Mouse (Mus musculus) cerebellum, adult (tissue): ENCODE results near the gene Anxa11.
A peak's percentile ranks its signal among the peaks of the same experiment; 100 is the strongest.
"Not testable (repeated sequence)": the region's sequence is repeated elsewhere in the genome, so short reads cannot be mapped to it uniquely, and the experiment has no call there.

Source experiments
- ATAC-seq: cut with Nextera tagmentation; 2 replicates; pipeline ENCODE4 v1.9.2; 2017; ENCODE audit warnings: mild to moderate bottlenecking, moderate library complexity, mixed read lengths; ENCODE audit not compliant: insufficient number of reproducible peaks, low FRiP score, low TSS enrichment

Anxa11 gene

DNA sequence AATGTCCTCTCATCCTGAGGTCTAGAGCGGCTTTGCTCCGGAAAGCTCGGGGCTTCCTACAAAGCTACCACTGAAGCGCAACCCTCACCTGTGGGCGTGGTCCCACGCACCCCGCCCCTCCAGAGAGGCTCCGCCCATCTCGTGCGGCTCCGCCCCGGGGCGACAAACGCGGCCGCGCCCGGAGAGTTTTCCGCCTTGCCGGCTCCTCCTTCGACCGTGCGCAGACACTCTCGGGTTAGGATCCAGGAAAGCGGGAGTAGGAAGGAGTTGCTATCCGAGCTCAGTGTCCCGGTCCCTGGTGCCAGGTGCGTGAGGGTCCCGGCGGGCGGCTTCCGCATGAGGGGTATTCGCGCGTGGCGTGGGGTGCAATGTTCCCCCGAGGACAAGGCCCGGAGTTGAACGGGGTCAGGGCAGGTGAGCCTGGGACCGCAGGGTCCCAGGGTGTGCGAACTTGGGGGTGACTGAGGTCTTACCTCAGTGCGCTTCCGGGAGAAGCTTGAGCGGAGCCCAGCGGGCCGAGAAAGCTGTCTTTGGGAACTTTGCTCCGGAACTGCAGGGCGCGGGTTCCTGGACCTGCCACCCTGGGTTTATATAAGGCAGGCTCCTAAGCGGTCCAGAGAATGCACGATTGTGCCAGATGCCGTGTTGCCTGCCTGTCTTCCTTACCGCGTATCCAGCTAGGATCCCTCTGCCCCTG lies at the start of gene Anxa11:
TSS of gene Anxa11 (plus strand) at position 166 of the 697 bp plus-strand sequence.
- ATAC-seq = peak; percentile 67; the same call in 1 of the 2 replicates

DNA sequence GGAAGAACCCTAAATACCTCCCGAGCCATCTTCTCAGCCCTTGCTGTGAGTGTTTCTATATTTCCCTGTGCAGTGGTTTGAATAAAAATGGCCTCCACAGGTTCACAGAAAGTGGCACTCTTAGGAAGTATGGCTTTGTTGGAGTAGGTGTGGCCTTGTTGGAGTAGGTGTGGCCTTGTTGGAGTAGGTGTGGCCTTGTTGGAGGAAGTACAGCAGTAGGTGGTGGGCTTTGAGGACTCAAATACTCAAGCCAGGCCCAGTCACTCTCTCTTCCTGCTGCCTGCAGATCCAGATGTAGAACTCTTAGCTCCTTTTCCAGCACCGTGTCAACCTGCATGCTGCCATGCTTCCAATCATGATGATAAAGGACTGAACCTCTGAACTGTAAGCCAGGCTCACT lies 47.6 kb upstream of the Anxa11 start:
- no peak for ATAC-seq

DNA sequence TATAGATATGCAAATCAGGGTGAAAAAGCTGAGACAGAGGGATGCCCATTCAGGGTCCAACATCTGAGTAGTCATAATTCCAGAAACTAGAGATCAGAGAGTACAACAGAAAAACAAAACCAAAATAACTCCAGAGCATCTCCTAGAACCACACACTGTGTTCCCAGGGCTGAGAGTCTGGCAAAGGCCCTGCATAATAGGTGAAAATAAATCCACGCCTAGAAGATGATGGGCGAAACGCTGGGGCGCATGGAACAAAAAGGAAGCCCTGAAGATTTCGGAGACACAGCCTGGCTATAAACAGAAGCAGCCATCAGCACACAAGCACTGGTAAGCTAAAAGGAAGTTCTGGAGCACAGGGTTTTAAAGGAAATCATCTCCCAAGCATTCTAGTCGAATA lies 46.9 kb upstream of the Anxa11 start:
- no peak for ATAC-seq

DNA sequence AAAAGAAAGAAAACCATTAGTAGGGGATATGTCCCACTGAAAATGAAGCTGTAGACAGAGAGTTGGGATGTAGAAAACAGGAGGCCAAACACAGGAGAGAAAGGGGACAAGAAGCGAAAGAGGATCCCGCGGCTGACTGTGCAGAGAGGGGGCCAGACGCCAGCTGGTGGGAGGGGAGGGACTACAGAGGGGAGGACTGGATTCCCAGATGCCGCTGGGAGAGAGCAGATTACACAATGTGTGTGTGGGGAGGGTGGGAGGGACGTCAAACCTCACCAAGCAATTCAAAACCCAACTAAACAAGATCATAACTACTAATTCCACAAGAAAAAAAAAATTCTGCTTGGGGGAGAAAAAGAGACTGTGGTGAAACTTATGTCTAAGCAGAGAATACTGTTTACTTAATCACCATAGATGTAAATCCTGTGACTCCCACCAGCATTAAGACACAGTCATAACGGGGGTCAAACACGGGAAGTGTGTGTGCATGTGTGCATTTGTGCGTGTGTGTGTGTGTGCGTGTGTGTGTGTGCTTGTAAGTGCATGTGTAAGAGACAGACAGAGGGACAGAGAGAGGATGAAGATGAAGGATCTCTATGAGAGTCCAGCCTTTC lies 46.3 kb upstream of the Anxa11 start:
- no peak for ATAC-seq

DNA sequence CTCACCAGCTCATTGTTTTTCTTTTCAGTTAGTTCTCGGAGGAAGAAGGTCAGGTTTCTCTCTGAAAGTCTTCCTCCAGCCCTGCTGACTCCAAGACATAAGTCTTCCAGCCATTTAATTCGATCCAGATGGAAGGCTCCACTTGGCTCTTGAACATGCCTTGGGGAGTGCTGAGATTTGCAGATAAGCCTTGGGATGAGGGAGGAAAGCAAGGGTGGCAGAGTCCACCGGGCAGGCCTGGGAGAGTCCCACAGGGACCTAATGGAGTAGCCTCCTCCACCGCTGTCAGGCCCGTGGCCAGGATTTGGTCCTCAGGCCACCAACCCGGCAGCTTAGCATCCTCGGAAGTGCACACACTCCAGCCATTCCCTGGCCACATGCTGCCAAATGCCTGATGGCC lies 45.3 kb upstream of the Anxa11 start:
- ATAC-seq = no peak

DNA sequence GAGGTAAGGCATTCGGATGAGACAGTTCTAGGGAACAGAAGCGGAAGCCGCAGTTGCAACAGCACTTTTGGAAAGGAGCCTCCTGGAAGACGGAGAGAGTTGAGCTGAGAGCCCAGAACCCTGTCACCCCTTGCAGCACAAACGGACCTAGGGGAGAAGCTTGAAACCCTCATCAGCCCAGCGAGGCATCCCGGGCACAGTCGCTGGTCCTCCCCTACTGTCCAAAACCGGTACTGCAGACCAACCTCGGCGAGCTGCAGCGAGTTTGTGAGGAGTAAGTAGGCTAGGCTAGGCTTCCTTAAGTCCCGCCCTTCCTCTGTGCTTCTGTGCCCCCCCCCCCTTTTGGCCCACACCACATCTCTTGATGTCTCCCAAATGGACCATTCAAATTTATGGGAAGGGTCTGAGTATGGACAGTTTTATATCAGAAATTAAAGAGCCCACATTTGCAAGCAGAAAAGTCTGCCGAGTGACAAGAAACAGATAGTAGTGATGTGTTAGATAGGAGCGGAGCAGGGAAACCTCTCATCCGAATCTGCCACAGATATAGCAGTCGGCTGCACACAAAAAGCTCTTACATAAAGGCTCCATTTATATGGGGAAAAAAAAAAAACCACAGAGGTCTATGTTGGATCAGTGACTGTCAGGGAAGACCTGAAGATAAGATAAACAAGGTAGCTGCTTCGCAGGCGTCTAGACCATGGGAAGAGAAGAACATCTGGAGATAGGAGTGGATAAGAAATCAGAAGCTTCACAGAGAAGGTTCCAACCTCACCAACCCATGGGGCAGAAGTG lies 41.6 kb upstream of the Anxa11 start:
- ATAC-seq = peak; percentile 75

DNA sequence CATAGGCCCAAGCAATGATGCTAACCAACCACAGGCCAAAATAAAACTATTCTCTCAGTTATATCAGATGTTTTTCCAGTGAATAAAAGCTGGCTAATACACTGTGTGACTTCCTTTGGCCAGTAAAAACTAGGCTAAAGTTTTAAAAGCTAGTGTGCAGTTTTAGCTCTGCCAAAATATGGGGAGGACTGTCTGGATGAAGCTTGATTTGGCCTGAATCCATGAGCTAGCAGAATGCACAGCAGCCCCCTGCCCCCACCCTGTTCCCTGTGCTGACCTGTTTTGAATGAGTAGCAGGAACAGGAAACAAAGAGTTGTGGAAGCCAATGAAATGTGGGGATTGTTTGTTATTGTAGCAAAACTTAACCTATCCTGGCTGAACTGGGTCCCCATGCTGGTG lies 39.4 kb upstream of the Anxa11 start:
- ATAC-seq = no peak

DNA sequence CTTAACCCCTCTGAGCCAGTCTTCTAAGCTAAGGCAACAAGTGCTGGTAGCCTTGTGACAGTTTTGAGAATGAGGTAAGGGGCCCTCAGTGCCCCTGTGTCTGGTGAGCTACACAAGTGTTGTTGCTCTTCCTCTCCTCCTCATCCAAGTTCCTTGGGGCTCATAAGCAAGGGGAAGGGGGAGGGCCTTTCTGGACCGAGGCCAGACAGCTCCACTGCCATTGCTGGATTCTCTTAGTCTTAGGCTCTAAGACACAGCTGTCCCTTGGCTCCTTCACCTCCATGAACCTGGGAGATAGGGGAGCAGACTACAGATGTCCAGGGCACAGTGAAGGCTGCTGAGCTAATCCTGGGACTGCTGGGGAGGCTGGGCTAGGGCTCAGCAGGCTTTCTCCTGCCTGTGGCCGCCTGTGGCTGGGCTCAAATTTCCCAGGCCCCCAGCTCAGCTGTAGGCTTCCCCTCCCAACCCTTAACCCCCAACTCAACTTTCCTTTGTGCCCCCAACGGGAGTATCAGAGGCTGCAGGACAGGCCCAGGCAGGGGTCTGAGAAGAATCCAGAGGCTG lies 38.6 kb upstream of the Anxa11 start:
- no peak for ATAC-seq

DNA sequence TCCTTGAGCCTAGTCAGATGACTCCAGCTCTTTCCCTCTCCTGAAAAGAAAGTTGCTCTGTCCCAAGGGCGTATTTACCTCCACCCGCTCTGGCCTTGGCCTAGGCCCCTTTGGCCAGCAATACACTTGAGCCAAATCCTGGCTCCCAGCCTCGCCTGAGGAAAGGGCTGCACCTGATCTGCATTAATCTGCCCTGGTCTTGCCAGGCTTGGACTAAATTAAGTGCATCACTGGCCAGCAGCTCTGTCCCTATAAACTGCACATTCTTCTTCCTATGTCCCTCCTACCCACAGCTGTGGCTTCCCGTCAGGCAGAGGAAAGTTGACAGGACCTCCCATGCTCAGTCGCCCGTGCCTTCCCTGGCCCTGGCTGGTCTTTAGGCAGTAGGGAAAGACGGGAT lies 36.1 kb upstream of the Anxa11 start:
- no peak for ATAC-seq

DNA sequence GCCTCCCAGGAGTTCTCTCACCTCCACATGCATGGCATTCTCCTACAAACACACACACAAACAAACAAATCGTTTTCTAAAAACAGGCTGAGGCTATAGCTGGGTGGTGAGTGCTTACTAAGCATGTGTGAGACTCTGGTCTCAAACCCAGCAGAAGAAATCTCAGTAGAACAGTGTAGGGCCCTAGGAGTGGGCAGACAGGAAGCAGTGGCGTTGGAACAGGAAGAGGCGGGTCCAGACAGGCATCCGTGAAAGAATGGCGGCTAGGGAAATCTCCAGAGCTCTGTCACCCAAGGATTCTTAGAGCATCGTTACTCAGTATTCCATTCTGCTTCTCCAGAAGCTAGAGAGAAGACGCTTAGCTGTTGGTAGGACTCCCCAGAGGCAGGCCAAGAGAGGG lies 35.4 kb upstream of the Anxa11 start:
- no peak for ATAC-seq

DNA sequence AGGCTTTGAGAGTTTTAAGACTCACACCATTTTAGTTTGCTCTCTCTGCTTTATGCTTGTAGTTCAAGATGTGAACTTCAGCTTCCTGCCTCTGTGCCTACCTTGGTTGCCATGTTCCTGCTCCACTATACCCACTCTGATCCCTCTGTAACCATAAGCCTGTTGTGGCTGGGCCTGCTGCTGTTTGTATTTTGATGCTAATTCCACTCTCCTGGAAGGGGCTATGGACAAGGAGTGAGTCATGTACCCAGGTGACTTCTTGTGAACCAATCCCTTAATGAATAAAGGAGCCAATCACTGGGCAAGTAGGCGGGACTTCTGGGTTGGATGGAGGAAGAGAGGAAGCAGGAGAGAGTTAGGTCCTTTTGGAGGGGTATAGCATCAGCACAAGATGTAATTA lies 30.9 kb upstream of the Anxa11 start:
- not testable (repeated sequence) for ATAC-seq

DNA sequence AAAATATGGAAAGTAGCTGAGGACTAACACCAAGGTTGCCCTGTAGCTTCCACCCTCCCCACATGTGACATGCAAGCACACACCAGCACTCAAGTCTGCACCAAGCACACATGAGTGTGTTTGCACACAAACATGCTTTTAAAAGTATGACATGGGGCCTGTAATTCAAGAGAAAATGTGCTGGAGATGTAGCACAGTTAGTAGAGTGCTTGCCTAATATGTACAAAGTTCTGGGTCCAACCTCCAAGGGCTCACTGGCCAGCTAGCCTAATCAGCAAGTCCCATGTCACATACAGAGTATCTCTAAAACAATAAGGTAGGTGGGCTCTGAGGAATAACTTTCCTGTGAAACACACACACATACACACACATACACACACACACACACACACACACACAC lies 27.8 kb upstream of the Anxa11 start:
- ATAC-seq = no peak

DNA sequence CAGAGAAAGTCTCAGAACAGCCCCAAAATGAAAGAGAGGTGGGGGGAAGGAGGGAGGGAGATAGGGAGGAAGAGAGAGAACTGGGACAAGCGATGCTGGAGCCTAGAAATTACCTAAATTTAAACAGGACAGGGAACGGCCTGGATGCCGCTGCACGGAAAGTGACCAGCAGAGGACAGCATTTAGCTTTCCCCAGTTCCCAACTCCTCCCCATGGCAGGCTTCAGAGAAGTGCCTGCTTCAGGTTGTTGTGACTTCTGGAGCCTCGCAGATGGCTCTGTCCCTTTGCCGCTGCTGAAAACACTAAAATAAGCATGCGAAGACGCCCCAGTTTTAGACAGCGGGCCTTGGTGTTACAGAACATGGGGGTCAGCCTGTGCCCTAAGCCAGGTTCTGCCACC lies 25.5 kb upstream of the Anxa11 start:
- peak; percentile 87 for ATAC-seq

DNA sequence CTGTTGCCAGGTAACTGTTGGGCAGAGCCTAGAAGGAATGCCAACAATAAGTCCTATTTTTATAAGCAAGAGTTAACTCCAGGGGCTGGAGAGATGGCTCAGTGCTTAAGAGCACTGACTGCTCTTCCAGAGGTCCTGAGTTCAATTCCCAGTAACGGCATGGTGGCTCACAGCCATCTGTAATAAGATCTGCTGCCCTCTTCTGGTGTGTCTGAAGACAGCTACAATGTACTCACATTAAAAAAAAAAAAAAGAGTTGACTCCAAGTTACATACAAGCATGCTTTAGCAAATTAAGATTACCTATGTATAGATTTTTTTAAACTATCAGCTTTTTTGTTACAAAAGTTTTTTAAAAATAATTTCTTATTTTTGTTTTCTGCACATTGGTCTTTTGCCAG lies 19.4 kb upstream of the Anxa11 start:
- no peak for ATAC-seq

DNA sequence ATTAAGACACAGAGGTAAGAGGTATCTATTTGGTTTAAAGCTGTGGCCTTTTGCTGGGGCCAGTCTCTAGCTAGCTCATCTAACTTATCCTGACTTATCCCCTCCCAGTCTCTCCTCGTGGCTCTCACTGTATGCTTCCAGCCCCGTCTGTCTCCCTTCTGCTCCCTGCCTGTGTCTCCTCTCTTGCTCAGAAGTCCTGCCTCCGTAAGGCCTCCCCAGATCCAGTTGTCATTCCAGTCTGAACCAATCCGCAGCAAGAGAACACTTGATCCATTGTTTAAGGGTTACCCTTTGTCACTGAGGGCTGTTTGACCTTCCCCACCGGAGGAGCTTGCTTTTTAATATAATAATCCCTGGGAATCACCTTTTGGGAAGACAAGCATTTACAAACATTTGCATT lies 17.0 kb upstream of the Anxa11 start:
- ATAC-seq = no peak

DNA sequence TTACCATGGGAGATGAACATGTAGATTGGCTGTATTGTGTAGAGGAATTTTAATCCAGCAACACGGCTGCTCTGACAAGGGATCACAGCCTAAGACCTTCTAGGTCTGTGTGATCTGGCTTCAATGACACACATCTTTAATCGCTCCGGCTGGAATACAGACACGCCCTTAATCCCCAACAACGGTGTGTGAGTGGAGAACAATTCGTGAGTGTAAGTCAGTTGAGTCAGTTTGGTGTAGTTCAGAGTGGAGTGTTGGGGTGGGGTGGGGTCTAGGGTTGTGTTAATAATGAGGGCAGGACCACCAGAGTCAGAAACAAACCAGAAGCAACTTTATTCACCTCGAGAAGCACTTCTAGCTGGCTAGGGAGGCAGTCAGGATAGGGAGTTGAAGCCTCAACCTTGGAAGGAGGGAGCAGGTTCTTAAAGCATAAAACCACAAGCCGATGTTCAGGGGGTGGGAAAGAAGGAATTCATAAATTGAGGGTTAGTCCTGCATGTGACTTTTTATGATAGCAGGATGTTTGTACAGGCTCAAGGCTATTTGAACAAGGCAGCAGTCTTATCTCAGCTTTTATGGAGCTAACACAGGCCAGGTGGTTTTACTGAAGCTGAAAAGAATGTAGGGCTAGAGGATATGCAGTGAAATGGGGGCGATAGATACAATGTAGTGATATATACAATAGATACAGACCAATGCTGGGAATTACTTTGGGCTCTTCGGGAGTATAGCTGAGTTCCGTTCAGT lies 15.9 kb upstream of the Anxa11 start:
- ATAC-seq = no peak

DNA sequence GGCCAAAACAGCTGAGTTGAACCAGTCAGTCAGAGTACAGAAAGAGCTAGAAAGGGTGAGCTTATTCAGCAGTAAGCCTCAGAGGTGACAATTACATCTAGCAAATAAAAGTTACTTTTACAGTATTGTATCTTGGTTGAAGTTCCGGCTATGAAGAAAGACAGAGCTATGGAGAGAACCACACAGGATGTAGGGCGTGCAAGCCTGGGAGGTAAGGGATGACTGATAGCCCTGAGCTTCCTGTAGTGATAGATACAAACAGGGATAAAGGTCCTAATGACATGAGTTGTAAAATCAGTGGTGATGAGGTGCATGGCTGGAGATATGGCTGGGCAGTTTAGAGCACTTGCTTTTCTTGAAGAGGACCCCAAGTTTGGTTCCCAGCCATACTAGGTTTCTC lies 15.1 kb upstream of the Anxa11 start:
- no peak for ATAC-seq

DNA sequence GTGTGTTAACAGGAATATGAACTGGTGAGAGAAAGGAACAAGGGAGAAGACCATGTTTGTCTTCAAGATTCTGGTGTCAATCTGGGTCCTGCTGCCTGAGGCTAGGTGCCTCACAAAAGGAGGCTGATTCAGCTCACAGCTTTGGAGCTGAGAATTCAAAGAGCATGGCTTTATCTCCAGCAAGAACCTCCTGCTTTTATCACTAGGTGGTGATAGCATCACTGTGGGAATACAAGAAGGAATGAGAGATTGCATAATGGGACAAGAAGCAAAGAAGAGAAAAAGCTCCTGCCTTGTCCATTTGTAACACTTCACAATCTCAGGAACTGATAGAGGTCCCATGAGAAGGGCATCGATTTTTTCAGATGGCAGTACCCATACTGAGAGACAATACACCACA lies 10.6 kb upstream of the Anxa11 start:
- no peak for ATAC-seq

DNA sequence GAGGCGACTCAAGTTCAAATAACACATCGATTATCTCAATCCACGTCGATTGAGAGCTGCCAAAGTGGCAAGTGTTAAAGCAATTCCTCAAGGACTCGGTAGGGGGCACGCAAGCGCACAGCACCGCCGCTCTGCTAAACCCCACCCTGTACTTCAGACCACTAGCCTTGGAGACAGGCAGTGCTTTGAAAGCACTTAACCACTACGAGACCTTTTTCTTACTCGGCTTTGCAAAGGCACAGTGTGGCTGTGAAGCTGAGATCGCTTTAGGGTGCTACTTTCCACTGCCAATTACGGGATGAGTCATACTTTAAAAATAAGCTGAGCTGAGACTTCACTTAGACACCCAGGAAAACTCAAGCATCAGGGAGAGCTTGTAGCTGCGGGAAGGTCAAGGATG lies 9.7 kb upstream of the Anxa11 start:
- ATAC-seq = peak; percentile 74

DNA sequence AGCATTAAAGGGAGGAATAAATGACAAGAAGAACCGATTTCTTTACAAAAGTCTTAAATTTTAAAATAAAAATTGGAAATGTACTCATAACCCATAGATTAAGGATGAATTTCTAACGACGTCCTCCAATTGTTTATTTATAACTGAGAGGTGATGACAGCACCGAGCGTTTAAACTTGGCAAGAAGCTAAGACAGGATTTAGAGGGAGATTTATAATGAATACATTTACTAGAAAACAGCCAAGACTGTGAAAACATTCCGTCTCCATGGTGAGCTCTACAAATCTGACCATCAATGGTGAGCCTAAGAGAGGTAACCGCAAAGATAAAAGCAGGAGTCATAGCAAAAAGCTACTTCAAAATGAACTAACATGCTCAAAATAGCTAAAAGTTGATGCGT lies 3.5 kb upstream of the Anxa11 start:
- ATAC-seq = no peak

DNA sequence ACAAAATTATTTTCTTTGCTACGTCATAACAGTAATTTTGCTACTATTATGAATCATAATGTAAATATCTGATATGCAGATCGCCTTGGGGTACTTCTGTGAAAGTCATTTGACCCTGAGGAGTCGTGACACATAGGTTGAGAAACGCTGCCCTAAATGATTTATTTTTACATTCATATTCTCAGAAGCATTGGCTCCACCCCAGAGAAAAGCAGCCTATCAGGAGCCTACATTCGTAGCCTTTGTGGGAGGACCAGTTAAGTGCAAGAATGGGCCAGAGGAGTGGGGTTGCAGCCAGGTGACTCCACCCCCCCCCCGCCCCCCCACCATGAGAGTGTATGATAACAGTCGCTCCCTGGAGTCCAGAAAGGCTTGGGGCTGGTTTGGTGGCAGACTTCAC lies 2.2 kb upstream of the Anxa11 start:
- no peak for ATAC-seq
